Mouse (Mus musculus) left cerebral cortex, postnatal 4 days (tissue): ENCODE measurements at regions not wholly inside any gene's neighbourhood (a gene's known extent, or its start where the extent isn't known, plus 50 kb on each side); places are given as distances from the start of the nearest gene placed in this dataset.
A peak's percentile ranks its signal among the peaks of the same experiment; 100 is the strongest.

Experiments used
- DNase-seq: peaks from one replicate; pipeline ENCODE4 v3.0.0-alpha.2; 2022
- intact Hi-C: fragments of 180-260 bp; cut with DNase I; formaldehyde crosslinking; loops from one replicate; pipeline ENCODE4 v1.15.1; 2025

DNA sequence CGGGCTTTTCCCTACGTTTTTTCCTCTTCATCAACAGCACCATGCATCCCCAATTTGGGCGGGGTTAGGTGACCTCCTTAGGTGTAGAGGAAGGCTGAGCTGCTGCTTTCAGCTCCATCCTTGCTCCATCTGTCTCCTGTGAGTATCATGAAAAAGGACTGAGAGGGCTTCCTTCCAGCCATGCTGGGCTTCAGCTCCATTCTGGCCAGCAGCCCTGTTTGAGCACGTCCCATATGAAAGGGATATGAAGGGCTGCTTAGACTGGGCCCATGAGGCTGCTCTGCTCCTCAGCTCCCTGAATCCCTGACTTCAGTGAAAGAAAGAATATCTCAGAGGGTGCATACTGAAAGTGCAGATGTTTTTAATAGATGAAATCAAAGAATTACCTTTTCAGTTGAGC is 184.4 kb upstream of the B3gat1 start:
- intact Hi-C loops: no loop called here
- DNase-seq: peak; percentile 24

DNA sequence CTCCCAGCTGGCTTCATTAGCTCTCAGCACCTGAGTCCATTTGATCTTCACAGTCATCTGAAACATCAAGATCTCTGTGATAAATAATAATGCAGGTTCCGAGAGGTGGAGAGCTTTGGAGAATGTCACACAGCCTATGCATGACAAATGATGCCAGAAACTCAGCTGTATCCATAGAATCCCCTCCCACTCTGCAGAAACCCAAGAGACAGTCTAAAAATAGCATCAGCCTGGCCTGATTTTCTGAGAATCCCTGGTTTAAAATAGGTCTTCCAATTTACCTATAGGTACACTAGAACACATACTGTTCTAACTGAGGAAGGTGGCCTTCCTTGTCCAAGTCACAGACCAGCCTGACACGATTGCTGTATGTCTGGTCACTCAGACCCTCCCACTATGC is 184.0 kb upstream of the B3gat1 start:
- no peak for DNase-seq

DNA sequence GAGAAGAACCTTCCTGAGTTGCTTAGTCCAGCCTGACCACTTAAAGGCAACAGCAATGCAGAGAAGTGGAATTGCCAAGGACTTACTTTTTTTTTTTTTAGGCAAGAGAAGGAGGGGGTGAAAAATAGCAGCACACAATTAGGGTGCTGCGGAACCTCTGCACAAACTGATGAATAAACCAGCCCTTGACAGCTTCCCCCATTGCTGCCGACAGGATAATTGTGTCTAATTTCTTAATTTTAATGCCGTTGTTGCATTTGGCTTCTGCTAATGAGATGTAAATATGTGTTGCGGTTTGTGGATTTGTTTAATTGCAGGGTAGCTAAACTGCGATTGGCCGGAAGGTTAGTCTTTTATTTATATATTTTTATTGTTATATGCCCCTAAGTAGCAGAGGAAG is 157.5 kb upstream of the B3gat1 start:
- intact Hi-C loops: no loop called here
- DNase-seq: no peak

More for the DNA sequence above, 184.0 kb upstream of the B3gat1 start:
- intact Hi-C loops: no loop called here

DNA sequence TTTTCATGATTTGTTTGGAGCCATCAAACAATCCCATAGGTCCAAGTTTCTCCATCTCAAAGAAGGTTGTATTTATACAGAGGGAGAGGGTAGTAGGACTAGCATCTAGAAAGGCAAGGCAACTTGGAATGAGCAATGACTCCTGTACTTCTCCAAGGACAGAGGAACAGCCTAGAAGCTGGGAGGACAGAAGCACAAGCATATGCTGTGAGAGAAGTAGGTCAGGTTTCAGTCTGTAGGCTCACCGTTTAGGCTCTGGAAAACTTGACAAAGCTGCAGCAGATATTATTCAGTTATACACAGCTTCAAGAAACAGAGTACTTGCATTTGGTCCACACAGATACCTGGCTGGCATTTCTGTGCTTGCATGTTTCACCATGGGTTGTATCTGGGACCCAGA is 131.5 kb upstream of the B3gat1 start:
- DNase-seq: no peak

DNA sequence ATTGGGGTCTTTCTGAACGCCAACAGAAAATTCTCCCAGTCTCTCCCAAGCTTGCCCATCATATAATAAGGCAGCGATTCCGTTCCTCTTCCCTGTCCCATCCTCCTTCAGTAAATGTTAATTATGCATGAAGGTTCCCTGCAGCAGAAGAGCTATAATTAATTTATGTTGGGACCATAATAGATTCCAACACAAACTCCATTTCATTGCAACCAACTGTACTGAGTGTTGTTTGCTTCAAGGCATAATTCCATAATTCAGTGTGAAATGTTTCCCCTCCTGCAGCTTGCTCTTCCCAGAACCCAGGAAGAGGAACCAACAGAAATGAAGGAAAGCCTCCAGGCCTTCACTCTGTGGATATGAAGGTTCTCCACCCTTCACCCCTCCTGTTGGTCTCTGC is 129.0 kb upstream of the B3gat1 start:
- DNase-seq: no peak
- intact Hi-C loops: no loop called here

More for the DNA sequence above, 131.5 kb upstream of the B3gat1 start:
- intact Hi-C loops: no loop called here

DNA sequence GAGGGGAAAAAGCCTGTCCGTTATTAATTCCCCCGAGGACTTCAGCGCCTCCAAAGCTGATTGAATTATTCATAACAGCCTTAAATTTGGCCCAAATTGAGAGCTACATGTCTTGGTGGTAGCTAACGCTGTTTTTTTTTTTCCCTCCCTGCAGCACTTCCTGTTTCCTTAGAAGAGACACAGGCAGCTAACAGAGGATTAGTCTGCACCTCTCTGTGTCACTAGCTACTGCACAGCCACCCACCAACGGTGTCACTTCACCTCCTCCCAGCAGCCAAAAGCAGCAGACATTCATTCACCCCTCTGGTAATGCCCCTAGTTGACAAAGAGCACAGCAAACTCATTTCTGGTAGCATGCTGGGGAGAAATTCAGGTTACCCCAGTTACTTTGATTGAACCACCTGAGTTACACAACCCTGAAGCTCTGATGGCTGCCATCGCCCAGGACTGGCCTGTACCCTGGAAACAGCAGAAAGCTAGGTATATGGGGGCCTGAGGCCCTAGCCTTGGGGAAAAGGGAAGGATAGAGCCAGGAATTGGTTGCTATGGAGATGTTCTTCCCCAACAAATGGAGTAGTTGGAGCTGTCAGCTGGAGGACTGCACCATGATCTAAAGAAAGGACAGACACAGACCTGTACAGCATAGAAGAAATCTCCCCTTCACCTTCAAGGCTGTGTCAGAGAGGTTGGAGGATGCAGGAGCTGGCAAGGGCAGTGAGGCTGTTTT is 121.7 kb upstream of the B3gat1 start:
- no peak for DNase-seq
- intact Hi-C loops: no loop called here

DNA sequence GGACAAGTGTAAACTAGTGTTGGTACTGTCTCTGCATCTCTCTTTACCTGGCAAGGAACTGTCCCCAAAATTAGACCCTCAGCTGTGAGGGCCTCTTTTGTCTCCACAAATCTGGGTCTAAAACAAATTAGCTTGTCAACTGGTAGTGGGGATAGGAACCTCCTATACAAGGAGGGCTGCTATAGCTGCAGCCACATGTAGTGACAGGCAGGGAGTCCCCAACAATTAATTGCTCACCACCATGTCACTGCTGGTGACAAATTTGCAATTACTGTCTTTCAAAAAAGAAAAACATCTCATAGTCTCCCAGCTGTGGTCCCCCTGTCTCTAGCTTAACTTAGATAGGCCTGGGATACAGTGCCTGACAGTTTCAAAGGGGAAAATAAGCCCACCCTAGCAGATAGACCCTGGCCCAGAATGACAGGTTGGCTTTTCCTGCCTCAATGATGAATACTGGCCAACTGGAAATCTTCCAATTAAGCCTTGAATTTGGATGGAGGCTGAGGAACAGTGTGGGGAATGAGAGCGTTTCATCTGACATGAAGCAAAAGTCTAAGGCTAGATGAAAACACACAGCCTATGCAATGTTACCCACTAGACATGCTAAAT is 110.6 kb upstream of the B3gat1 start:
- intact Hi-C loops: no loop called here
- DNase-seq: no peak

DNA sequence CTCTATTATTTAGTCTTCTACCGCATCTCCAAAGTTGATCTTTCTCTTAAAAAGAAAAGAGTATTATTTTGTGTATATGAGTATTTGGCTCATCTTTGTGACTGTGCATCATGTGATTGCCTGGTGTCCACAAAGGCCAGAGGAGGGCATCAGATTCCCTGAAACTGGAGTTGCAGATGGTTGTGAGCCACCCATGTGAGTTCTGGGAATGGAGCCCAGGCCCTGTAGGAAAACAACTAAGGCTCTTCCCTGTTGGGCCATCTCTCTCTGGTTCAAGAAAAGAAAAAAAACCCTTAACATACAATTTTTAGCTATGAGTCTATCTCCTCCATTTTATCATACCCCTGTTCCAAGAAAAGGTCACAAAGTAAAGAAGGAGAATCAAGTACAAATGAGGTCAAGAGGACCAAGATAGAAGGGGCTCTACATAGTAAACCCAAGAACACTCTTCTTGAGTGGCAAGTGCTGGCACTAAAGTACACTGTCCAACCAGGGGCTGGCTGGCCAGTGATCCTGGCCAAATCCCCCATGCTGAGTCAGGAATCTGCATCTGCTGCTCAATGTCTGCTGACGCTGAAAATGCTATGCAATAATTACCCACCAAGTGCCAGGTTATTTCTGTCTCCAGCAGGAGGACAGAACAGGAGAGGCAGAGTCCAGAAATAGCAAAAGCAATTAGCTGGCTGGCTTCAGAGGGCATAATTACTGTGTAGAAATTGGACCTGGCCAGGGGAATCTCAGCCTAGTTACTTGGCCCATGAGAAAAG is 108.2 kb upstream of the B3gat1 start:
- peak; percentile 87 for DNase-seq
- intact Hi-C loops: no loop called here

DNA sequence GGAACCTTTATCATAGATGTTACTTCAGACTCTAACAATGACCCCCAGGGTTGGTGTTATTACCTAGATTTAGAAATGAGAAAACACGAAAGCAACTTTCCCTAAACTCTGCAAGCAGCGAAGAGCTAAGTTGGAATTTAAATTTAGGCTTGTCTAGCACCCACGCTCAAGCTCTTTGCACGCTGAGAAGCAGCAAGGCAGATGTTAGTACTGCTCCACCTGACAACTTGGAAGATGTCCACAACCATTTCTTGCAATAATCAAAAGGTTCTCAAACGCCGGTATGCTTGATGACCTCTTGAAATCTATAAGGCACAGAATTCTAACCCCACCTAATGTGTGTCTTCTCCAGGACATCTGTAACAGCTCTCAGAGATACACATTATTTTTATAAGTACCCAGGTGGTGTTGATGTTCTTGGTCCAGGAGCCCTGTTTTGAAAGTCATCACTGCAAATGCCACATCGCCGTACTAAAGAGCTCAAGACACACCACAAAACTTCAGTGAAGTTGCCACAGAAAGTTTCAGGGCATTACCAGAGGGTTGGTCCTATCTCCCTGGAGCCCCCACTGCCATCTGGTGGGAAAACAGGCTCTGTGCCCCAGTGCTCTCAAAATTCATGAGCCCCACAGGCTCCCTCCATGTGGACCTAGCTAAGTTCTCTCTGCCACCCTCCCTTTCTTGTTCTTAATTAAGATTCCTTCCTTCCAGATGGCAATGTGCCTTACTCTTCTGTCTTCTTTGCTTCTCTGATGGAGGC is 100.5 kb upstream of the B3gat1 start:
- peak; percentile 25 for DNase-seq

DNA sequence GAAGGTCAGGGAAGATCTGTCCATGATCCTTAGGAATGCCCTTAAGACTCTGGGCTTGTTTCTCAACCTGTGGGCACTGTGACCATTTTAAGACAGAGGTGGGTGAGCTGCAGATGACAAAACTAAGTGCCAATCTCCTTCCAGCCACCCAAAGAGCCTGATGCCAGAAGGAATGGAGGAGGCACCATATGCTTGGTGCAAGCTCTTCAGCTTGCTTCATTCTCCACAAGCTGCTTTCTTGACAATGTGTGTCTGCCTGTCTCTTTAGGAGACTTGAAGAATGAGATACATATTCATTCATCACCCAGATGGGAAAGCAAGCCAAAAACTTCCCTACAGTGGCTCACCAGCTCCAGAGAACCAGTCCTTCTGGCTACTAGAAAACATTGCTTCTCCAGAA is 98.3 kb upstream of the B3gat1 start:
- DNase-seq: no peak
- intact Hi-C loops: no loop called here

More for the DNA sequence above, 100.5 kb upstream of the B3gat1 start:
- intact Hi-C loops: no loop called here

DNA sequence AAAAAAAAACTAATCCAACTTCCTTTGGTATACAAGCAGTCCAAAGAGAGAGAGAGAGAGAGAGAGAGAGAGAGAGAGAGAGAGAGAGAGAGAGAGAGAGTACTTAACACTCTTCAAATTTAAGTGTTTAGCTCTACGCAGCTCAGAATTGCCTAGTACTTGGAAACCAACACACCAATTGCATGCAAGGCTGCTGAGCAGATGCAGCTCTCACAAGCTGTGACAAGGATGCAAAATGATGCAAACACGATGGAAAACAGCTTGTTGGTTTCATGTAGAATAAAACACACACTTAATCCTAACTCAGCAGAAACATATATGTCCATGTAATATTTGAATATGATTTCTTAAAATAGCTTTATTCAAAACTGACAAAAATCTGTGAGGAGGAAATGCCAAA is 94.9 kb upstream of the B3gat1 start:
- no peak for DNase-seq
- intact Hi-C loops: no loop called here

DNA sequence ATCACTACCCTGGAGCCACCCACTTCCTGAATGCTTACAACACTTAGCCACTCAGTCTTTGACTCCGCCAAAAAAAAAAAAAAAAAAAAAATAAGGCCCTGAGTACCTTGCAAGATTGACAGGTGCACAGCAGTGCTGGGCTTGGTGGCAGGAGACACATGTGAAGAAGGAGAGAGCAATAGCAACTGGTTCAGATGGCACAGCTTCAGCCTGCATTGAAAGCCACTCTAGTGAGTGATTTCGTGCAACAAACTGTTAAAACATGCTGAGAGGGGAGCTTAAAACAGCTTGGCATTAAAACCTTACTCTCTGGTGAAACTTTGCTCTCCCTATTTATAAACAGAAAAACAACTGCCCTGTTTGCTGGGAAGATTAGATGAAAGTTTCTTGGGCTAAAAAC is 91.2 kb upstream of the B3gat1 start:
- intact Hi-C loops: no loop called here
- no peak for DNase-seq

DNA sequence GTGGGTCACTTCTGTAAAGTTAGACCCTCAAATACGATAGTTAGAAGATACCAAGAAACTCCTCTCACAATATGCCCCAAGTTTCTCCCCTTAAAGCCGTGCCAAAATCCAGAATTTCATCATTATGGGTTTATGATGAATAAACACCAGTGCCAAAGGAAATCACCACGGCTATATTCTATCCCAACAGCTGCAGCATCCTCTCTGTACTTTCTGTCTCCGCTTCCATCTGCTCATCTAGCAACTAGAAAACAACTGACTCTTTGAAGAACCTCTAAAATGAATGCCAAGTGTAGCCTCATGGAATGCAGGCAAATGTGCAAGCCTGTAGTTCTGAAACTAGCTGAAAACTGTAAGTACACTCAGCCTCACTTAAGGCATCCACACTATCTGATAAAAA is 90.7 kb upstream of the B3gat1 start:
- intact Hi-C loops: no loop called here
- no peak for DNase-seq

DNA sequence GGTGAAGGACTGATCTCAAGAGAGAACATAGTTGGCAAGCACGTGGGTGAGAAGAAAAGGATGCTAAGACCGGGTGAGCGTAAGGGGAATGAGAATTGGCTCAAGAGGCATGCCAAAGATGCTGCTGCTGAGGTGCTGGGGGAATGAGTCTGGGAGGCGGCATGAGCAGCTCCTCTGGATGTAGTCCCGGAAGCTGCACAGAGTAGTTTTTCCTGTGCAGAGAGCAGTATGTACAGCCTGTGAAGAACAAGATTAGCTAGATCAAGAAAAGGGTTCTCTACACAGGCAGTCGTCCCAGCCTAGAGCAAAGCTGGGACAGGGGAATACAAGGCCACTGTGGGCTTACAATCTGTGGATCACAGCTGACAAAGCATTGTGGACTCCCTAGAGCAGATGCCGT is 84.0 kb upstream of the B3gat1 start:
- intact Hi-C loops: loop anchor here (5.0 kb wide), 1 partner anchor 132 kb away; no protein-coding TSS in a partner anchor
- DNase-seq: no peak

DNA sequence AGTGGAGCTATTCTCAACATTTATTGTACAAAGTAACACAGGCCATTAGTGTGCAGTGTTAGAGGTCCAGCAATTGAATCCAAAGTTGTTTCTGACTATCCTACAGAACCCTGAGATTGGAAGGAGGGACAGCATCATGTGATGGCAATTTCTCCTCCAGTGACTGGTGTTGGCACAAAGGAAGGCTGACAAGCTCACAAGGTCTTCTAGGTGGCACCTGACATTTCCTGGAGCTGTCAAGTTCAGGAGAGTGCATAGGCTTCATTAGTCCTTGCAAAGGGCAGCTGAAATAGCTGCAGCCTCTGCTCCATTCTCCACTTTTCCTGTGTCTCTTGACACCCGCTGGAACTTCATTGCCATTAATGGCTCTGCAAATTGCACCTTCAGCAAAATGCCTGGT is 80.6 kb upstream of the B3gat1 start:
- no peak for DNase-seq
- intact Hi-C loops: no loop called here

DNA sequence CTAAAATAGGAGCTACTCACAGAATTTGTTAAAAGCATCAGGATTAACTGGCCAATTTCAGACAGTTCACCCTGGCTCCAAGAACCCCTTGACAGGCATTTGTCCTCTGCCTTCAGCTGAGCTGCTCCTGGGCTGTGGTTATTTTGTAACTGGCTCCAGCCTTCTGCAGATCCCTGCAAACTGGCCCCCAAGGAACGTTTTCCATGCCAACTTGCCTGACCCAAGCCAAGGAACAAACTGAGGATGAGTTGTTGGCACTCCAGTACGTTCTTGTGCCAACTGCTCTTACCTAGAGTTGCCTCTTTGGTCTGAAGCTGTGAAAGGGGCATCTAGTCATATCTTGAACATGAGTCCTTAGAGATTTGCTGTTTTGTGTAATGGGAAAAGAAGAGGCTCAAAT is 74.2 kb upstream of the B3gat1 start:
- intact Hi-C loops: no loop called here

DNA sequence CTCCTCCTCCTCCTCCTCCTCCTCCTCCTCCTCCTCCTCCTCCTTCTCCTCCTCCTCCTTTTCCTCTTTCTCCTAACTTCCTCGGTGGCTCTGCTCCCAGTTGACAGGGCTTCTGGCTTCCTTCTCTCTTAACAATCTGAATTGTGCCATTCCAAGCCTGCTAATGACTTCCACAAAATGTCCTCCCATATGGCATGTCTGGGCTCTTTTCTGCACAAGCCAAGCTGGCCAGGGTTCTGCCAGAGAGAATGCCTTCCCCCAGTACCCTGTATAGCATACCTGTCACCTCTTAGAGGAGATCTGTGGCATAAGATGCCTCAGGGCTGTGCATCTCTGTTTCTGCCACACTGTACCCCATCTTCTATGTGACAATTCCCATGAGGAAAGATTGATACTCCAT is 70.0 kb upstream of the B3gat1 start:
- intact Hi-C loops: no loop called here
- no peak for DNase-seq

More for the DNA sequence above, 74.2 kb upstream of the B3gat1 start:
- peak; percentile 64 for DNase-seq

DNA sequence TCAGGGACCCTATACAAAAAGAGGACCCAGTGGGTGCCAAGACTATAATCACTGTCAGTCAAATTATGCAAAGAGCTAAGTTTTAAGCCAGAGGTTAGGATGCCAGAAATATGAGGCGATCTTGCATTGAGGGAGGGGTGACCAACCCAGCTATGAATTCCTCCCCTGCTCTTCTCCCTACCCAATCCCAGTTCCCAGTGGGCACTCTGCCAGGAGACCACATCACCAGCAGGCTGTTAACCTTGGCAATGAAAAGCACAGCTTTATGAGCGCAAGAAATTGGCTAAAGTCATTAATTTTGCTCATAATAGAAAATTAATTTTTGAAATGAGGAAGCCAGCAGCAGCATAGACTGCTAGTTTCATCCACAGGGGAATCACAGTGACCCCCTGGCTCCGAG is 65.7 kb upstream of the B3gat1 start:
- intact Hi-C loops: no loop called here
- DNase-seq: peak; percentile 93

DNA sequence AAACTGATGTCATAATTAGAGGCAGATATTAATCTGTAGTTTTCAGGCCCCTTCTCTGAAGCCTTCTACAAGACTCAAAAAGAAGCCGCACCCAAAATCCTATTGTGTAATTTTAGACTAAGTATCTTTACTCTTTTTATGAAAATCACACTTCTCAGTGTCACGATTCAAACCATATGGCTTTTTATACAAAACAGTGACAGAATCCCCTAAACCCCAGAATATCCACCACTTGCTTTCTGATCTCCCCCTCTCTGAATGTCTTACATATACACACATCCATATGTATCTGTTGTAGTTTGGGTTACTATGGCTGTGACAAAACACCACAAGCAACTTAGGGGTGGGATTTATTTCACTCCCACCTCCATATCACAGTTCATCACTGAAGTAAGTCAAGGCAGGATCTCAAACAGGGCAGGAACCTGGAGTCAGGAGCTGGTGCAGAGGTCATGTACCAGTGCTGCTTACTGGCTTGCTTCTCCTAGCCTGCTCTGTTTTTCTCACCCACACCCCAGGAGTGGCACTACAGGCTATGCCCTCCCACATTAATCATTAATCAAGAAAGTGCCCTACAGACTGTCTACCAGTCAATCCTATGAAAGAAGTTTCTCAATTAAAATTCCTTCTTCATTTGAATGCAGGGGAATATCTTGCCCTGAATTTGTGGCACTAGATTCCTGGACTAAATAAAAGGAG is 59.3 kb upstream of the B3gat1 start:
- intact Hi-C loops: no loop called here
- no peak for DNase-seq

DNA sequence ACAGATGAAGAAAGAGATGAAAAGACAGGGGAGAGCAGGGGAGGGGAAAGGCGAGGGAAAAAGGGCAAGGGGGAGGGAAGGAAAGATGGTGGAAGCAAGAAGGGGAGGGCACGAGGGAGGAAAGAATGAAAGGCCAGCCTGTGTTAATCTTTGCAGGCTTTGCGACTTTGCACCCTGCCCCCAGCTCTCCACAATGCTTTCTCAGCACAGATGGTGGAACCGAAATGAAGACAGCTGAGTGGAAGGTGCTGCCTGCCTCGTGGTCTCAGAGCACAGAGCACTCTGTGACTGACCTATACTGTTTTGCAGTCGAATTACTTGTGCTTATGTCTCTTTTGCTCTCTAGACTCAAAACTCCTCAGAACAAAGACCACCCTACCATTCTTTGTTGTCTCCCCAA is 55.2 kb upstream of the B3gat1 start:
- intact Hi-C loops: no loop called here
- peak; percentile 32 for DNase-seq

DNA sequence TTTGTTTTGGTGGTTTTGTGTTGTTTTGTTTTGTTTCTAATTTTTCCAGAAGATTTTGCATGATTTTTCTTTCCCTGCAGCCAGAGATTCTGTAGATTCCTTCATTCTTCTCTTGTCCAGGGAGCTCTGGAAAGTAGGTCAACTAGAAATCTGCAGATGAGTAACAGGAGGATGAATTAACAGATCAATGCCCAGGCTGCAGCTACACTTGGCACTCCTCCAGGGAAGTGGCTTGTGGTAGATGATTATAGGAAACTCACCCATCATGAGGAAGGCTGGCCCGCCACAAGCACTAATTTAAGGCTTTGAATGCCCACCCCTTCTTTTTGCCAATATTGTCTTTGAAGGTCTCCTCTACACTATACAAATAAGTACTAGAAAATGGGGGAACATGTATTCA is 52.0 kb upstream of the B3gat1 start:
- intact Hi-C loops: no loop called here

More for the DNA sequence above, 52.0 kb upstream of the B3gat1 start:
- DNase-seq: peak; percentile 64
